Mouse (Mus musculus): ENCODE measurements around the gene 4931409K22Rik. TPM values are rescaled to one million over a fixed set of nuclear protein-coding genes. Genes with fewer than 3 reads are reported as not detected.
"Not testable (repeated sequence)": the region's sequence is repeated elsewhere in the genome, so short reads cannot be mapped to it uniquely, and the experiment has no call there.

4931409K22Rik gene
- polyA plus RNA-seq, 1 experiment, result 0.18 TPM

DNA sequence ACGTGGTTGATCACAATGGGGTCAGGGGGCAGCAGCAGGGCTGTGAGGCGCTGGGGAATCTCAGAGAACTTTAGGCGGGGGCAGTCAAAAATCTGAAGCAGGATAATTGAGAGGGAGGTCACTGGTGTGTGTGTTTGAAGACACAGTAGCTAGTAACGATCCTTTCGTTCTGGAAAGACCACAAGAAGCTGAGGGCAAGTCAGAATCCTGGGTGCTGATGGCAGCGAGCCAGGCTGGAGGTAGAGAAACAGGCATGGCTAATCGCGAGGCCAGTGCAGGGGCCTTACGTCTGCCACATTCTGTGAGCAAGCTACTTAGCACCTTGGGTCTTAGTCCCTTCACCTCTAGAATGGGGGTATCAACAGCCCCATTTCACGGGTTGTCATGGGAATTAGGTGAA lies 37.3 kb upstream of the 4931409K22Rik start:
- DNase-seq (ENCODE audit: extremely low spot score in 1 of 2, low spot score in 1 of 2), result no peak

DNA sequence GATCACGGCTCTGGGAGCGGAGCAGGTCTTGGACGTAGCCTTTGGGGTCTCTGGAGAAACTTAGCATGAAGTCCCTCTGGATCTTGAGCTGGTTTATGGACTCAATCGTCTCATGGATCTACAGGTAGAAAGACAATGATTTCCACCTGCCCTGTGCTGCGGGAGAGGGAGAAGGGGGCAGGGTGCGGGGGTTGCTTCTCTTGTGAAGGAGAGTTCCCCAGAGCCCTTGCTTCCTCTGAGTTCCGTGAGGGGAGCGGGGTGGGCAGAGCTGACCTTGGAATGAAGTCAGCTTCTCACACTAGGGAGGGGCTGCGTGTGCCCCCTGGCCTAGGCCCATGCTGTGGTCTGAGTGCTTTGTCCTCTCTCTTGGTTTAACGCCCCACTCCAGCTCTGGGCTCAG lies 36.6 kb upstream of the 4931409K22Rik start:
- DNase-seq (ENCODE audit: extremely low spot score in 1 of 2, low spot score in 1 of 2), result no peak

DNA sequence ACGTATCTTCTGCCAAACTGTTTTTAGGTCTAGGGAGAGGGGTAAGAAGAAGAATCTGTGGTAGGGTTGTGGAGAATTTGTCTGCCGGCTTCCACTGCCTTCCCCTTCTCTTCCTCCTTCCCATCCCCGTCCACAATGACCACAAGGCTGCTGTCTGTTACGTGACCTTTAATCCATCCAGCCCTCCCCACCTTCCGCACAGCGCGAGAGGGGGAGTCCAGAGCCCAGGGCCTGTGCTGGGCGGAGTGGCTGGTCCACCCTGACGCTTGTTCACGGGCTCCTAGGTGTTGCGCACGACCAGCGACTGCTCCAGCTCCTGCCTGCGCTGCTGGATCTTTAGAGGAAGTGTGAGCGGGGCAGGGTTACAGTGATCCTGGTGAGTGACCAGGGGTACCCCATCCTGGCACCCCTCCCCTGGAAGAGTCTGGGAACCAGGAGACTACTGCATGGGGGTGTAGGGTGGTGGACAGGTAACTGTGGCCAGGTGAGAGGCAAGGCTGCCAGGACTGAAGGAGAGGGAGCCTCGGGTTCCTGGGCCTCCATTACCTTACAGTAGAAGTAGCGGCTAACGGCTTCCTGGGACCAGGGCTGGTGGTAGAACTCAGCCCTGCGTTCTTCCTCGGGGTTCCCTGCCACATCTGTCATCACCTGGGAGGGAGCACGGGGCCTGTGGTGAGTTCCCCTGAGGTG lies 36.0 kb upstream of the 4931409K22Rik start:
- DNase-seq (ENCODE audit: extremely low spot score in 1 of 2, low spot score in 1 of 2), result no peak

GRCm38 (mm10) chr5:24591796-24592470 lies 35.3 kb upstream of the 4931409K22Rik start:
- DNase-seq (ENCODE audit: extremely low spot score in 1 of 2, low spot score in 1 of 2), result no peak

DNA sequence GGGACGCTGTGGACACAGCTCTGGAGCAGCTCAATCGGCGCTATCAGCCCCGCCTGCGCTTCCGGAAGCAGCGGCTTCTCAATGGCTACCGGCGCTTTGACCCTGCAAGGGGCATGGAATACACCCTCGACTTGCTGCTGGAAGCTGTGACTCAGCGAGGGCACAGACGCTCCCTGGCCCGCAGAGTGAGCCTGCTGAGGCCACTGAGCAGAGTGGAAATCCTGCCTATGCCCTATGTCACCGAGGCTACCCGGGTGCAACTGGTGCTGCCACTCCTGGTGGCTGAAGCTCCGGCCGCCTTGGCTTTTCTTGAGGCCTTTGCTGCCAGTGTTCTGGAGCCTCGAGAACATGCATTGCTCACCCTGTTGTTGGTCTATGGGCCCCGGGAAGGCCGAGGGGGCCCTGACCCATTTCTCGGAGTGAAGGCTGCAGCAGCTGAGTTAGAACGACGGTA lies 34.7 kb upstream of the 4931409K22Rik start:
- no peak for DNase-seq (ENCODE audit: extremely low spot score in 1 of 2, low spot score in 1 of 2)

GRCm38 (mm10) chr5:24589511-24590500 lies 33.2 kb upstream of the 4931409K22Rik start:
- DNase-seq (ENCODE audit: extremely low spot score in 1 of 2, low spot score in 1 of 2), result no peak

DNA sequence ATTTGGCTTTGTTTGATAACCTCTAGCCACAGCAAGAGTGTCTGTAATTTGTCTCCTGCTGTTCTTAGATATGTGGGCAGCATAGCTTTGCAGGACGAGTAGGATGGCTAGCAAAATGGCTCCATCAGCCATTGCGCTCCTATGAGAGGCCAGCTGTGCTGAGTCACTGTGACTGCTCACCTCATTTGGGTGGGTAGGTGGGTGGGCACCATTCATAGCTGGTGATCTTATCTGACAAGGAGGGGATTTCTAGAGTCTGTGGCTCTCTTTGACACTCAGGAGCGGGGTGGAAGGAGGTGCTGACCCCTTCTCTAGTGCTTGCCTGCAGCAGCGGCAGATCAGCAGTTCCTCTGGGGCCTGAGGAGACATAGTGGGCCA lies 30.6 kb upstream of the 4931409K22Rik start:
- DNase-seq (ENCODE audit: extremely low spot score in 1 of 2, low spot score in 1 of 2), result peak in 1 of 2 experiments; percentile 69

GRCm38 (mm10) chr5:24586547-24587199 lies 30.1 kb upstream of the 4931409K22Rik start, which contains the start of gene Chpf2:
Gene Chpf2, plus strand, starts transcription at chr5:24586741.
- DNase-seq (ENCODE audit: extremely low spot score in 1 of 2, low spot score in 1 of 2), result peak; percentile 71 to 84

- no peak for DNase-seq (ENCODE audit: extremely low spot score in 1 of 2, low spot score in 1 of 2)
Observed at GRCm38 (mm10) chr5:24586106-24586505, 29.5 kb upstream of the 4931409K22Rik start.

DNA sequence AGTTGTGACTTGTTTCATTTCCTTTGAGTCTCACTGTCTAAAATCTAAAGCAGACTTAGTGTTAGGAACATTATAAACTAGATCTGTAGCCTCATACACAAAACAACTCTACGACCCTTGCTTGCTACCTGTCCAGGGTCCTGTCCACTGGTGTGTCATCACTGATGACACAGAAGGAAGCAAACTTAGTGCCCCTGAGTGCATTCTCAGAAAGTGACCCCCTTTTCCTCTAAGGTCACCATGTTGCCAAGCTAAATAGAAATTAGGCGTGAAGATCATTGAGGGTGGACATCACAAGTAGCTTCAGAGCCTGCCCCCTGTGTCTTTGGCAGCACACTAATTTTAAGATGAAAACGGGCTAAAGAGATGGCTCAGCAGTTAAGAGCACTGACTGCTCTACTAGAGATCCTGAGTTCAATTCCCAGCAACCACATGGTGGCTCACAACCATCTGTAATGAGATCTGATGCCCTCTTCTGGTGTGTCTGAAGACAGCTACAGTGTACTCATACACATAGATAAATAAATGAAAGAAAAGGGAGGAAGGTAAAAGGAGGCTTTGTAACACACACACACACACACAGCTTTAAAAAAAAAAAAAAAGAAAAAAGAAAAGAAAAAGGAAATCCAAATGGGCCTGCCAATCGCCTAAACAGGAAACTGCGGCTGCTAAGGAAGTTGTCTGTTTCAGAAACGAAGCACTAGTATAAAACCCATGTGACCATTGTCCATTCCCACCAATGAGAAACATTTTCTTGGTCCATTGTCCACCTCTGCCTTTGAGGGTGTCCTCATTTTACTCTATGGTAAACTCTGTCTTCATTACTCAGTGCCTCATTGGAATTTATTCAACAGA lies 21.7 kb upstream of the 4931409K22Rik start:
- DNase-seq (ENCODE audit: extremely low spot score in 1 of 2, low spot score in 1 of 2), result no peak

GRCm38 (mm10) chr5:24577183-24577929 lies 20.7 kb upstream of the 4931409K22Rik start, which contains the start of gene Abcf2:
Gene Abcf2, minus strand, starts transcription at chr5:24577467.
- DNase-seq (ENCODE audit: extremely low spot score in 1 of 2, low spot score in 1 of 2), result peak; percentile 100

DNA sequence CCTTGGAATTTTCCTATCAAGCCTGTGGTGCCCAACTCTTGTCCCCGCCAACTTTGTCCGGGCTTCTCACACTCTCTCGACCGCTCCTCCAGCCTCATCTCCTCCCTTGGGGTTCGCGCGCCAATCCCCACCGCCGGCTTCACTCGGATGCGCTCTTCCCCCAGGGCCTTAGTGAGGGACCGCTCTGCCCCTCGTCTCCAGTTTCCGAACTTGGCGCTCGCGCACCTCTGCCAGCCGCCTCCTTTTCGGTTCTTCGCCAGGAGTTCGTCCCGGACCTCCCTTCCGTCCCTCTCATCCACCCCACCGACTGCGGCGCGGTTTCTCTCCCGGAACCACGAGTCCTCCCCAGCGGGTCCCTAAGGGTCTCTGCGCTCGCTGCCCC lies 20.2 kb upstream of the 4931409K22Rik start:
- DNase-seq (ENCODE audit: extremely low spot score in 1 of 2, low spot score in 1 of 2), result no peak

GRCm38 (mm10) chr5:24575948-24576347 lies 19.3 kb upstream of the 4931409K22Rik start:
- DNase-seq (ENCODE audit: extremely low spot score in 1 of 2, low spot score in 1 of 2), result no peak

DNA sequence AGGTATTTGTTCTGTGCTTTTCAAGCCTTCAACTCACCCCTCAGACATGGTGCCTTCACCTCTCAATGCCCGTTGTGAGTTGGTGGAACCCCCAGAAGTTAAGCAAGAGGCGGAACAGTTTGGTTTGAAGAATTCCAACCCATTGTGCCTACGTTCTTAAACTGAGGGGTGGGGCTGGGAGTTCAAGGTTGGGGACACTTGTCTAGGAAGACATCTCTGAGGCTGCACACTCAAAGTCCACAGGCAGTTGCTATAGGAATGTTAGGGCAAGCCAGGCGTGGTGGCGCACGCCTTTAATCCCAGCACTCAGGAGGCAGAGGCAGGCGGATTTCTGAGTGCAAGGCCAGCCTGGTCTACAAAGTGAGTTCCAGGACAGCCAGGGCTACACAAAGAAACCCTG lies 1.3 kb downstream of the 4931409K22Rik start:
- not testable (repeated sequence) for DNase-seq (ENCODE audit: extremely low spot score in 1 of 2, low spot score in 1 of 2)

DNA sequence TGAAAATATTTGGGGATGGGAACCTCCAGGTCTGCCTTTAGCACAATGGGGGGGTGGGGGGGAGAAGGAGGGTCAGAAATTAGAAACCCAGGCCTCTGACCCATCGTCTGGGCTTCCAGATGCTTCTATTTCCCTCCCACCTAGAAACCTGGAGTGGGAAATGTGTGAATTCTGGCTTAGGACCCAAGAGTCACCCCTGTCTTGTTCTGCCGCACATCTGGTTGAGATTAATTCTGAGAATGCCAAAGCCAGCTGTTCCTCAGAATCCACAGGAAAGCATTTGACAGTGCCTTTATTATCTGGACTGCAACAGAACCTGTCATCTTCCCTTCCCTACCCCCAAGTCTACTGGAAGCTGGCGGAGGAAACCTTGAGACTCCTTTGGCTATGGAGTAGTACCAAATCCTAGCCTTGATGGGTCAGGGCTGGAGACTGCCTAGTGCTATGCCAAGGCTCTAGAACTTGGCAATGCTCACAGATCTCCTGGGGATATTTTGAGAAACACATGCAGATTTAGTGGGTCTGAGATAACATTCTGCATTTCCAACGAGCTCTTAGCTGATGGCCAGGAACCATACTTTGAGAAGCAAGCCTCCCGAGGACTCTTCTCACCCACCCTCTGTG lies 2.9 kb downstream of the 4931409K22Rik start:
- no peak for DNase-seq (ENCODE audit: extremely low spot score in 1 of 2, low spot score in 1 of 2)

DNA sequence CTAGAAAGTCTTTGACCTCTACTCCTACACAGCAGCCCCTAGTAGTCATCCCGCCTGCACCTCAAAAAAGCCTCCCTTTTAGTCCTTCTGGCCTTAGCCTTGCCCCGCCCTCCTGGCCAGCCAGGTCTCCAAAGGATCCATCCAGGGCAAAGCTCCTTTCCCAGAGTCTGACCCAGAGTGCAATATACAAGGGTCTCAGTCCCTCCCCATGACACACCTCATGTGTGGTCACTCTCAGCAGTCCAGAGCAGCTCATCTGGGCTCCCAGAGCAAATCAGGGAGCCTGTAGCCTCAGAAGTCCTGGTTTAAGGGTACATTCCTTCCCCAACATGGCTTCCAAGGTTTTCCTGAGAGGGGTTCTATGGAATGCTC lies 5.3 kb downstream of the 4931409K22Rik start:
- DNase-seq (ENCODE audit: extremely low spot score in 1 of 2, low spot score in 1 of 2), result no peak

- DNase-seq (ENCODE audit: extremely low spot score in 1 of 2, low spot score in 1 of 2), result peak in 1 of 2 experiments; percentile 73
Observed at GRCm38 (mm10) chr5:24550598-24551316, 5.9 kb downstream of the 4931409K22Rik start.

DNA sequence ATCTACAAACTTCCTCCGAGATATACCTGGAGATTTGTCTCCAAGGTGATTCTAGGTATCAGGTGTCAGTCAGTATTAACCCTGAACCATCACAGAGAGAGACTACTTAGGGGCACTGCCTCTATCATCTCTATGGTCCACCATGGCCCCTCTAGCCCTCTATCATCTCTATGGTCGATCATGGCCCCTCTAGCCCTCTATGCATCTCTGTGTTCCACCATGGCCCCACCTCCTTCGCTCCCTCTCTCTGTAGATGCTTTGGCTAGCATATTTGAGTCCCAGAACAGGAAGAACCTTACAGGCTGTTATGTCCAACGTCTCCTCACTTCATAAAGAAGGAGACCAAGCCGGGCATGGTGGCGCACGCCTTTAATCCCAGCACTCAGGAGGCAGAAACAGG lies 14.0 kb downstream of the 4931409K22Rik start:
- no peak for DNase-seq (ENCODE audit: extremely low spot score in 1 of 2, low spot score in 1 of 2)
